Mouse (Mus musculus) liver, adult 2 months (tissue): ENCODE measurements around the gene Ikzf2. TPM values are rescaled to one million over a fixed set of nuclear protein-coding genes. Genes with fewer than 3 reads are reported as not detected.

Experiments used
- DNase-seq: peaks from one replicate; pipeline ENCODE4 v3.0.0-alpha.2; 2011; ENCODE audit warnings: low read depth, low spot score; ENCODE audit errors: extremely low read depth
- H3K27ac ChIP-seq: fragments of 200-500 bp; replicated peaks from 2 replicates; pipeline ENCODE4 v1.5.1; 2012; ENCODE audit warnings: low read depth, mild to moderate bottlenecking, control low read depth, inconsistent platforms, low read length; ENCODE audit not compliant: insufficient read depth
- H3K27me3 ChIP-seq: fragments of 200-500 bp; 2 replicates; pipeline ENCODE4 v1.6.1; 2012; ENCODE audit warnings: mild to moderate bottlenecking, moderate library complexity, low read length, inconsistent platforms; ENCODE audit not compliant: control insufficient read depth, insufficient read depth
- H3K36me3 ChIP-seq: fragments of 200-500 bp; 2 replicates; pipeline ENCODE4 v1.6.1; 2012; ENCODE audit warnings: low read length, inconsistent platforms; ENCODE audit not compliant: control insufficient read depth, insufficient read depth
- H3K4me1 ChIP-seq: fragments of 200-500 bp; 2 replicates; pipeline ENCODE4 v1.6.1; 2011; ENCODE audit warnings: low read length; ENCODE audit not compliant: control insufficient read depth, insufficient read depth
- H3K4me3 ChIP-seq: fragments of 200-500 bp; 2 replicates; pipeline ENCODE4 v1.5.1; 2011; ENCODE audit warnings: low read depth, mild to moderate bottlenecking, control low read depth, low read length, moderate library complexity; ENCODE audit not compliant: insufficient read depth
- H3K79me2 ChIP-seq: fragments of 200-500 bp; 2 replicates; pipeline ENCODE4 v1.6.1; 2012; ENCODE audit warnings: inconsistent platforms, mild to moderate bottlenecking, low read length, moderate library complexity; ENCODE audit not compliant: control insufficient read depth, insufficient read depth
- H3K9ac ChIP-seq: fragments of 200-500 bp; 2 replicates; pipeline ENCODE4 v1.6.1; 2012; ENCODE audit warnings: low read depth, mild to moderate bottlenecking, control low read depth, inconsistent platforms, low read length
- CTCF ChIP-seq: fragments of 200-500 bp; IDR thresholded peaks from 2 replicates; pipeline ENCODE4 v1.5.1; 2011; ENCODE audit warnings: low read depth, low read length, control low read depth
- POLR2A ChIP-seq: fragments of 200-500 bp; IDR thresholded peaks from 2 replicates; pipeline ENCODE4 v1.6.1; 2011; ENCODE audit warnings: low read length, control low read depth; ENCODE audit not compliant: insufficient read depth; ENCODE audit errors: extremely low read depth
- WGBS: fragments of 180-500 bp; shearing (Covaris S2); methylation state at CpG from one replicate; pipeline ENCODE4 v1.1.7; 2018; 5-methylcytosine and 5-hydroxymethylcytosine counted together
- polyA plus RNA-seq: library from polyadenylated mRNA; depleted of rRNA; stranded (reverse); fragments of >200 nt; gene quantifications from 2 replicates; pipeline ENCODE4 v1.2.3, GENCODE M21; 2012
- total RNA-seq: library from RNA; depleted of rRNA; stranded (reverse); fragments of >200 nt; gene quantifications from 2 replicates; pipeline ENCODE4 v1.2.3, GENCODE M21; 2014

Ikzf2 gene
- total and polyA plus RNA-seq, 2 experiments = 0.04 to 0.55 TPM

GRCm38 (mm10) chr1:69535507-69535906 is 151.5 kb downstream of the Ikzf2 start:
- WGBS = 85% methylated on average over 4 of the region's 4 CpGs
- H3K36me3 ChIP-seq = no peaks in the 10 kb centered on the region

GRCm38 (mm10) chr1:69533048-69533447 is 154.0 kb downstream of the Ikzf2 start:
- 87% methylated on average over 10 of the region's 10 CpGs for WGBS

More at GRCm38 (mm10) chr1:69535507-69535906, 151.5 kb downstream of the Ikzf2 start:
- Histone ChIP-seq H3K27ac (no peak overlapping the region), H3K9ac (no peak overlapping the region), H3K4me1 (no peaks in the 10 kb centered on the region), H3K79me2 (no peaks in the 10 kb centered on the region), H3K27me3 (no peaks in the 10 kb centered on the region), H3K4me3 (no peak overlapping the region)
- DNase-seq = no peak
- no peak for TF ChIP-seq CTCF
- TF ChIP-seq POLR2A = no peak

GRCm38 (mm10) chr1:69528696-69529095 is 158.3 kb downstream of the Ikzf2 start:
- no peak overlapping the region for H3K4me3 ChIP-seq
- no peaks in the 10 kb centered on the region for H3K4me1 ChIP-seq
- no peak overlapping the region for H3K9ac ChIP-seq
- no peaks in the 10 kb centered on the region for H3K27me3 ChIP-seq
- no peaks in the 10 kb centered on the region for H3K79me2 ChIP-seq
- 68% methylated on average over 4 of the region's 4 CpGs for WGBS
- TF ChIP-seq CTCF (no peak), POLR2A (no peak)
- DNase-seq = no peak
- no peak overlapping the region for H3K27ac ChIP-seq
- no peaks in the 10 kb centered on the region for H3K36me3 ChIP-seq

More at GRCm38 (mm10) chr1:69533048-69533447, 154.0 kb downstream of the Ikzf2 start:
- Histone ChIP-seq H3K36me3 (no peaks in the 10 kb centered on the region), H3K27me3 (no peaks in the 10 kb centered on the region), H3K79me2 (no peaks in the 10 kb centered on the region), H3K9ac (no peak overlapping the region), H3K4me1 (no peaks in the 10 kb centered on the region), H3K27ac (no peak overlapping the region), H3K4me3 (no peak overlapping the region)
- no peak for DNase-seq
- TF ChIP-seq POLR2A (no peak), CTCF (no peak)

- H3K9ac ChIP-seq = no peak overlapping the region
- TF ChIP-seq POLR2A (no peak), CTCF (no peak)
- no peak for DNase-seq
- no peaks in the 10 kb centered on the region for H3K36me3 ChIP-seq
- H3K79me2 ChIP-seq = no peaks in the 10 kb centered on the region
- no peaks in the 10 kb centered on the region for H3K4me1 ChIP-seq
- 93% methylated on average over 2 of the region's 2 CpGs for WGBS
- no peak overlapping the region for H3K27ac ChIP-seq
- no peak overlapping the region for H3K4me3 ChIP-seq
- no peaks in the 10 kb centered on the region for H3K27me3 ChIP-seq
Measured at GRCm38 (mm10) chr1:69521656-69522055, 165.4 kb downstream of the Ikzf2 start.

GRCm38 (mm10) chr1:69519356-69519755 is 167.7 kb downstream of the Ikzf2 start:
- no peak overlapping the region for H3K9ac ChIP-seq
- H3K36me3 ChIP-seq = no peaks in the 10 kb centered on the region
- H3K27me3 ChIP-seq = no peaks in the 10 kb centered on the region
- no peak for DNase-seq
- H3K79me2 ChIP-seq = no peaks in the 10 kb centered on the region
- H3K27ac ChIP-seq = no peak overlapping the region
- no peaks in the 10 kb centered on the region for H3K4me1 ChIP-seq
- H3K4me3 ChIP-seq = no peak overlapping the region
- no peak for TF ChIP-seq CTCF
- TF ChIP-seq POLR2A = no peak
- 94% methylated on average over 4 of the region's 4 CpGs for WGBS

- DNase-seq = no peak
- Histone ChIP-seq H3K4me3 (no peak overlapping the region), H3K27me3 (no peaks in the 10 kb centered on the region), H3K36me3 (no peaks in the 10 kb centered on the region), H3K4me1 (no peaks in the 10 kb centered on the region), H3K79me2 (no peaks in the 10 kb centered on the region), H3K9ac (no peak overlapping the region), H3K27ac (no peak overlapping the region)
- TF ChIP-seq POLR2A (no peak), CTCF (no peak)
- WGBS = 70% methylated on average over 4 of the region's 4 CpGs
Measured at GRCm38 (mm10) chr1:69518012-69518411, 169.0 kb downstream of the Ikzf2 start.
